Mouse (Mus musculus) MEL (cell line): ENCODE data around the gene Mgat5. TPM values are rescaled to one million over a fixed set of nuclear protein-coding genes. Genes with fewer than 3 reads are reported as not detected.

Source experiments
- DNase-seq: peaks from one replicate; pipeline ENCODE4 v3.0.0; 2011; ENCODE audit warnings: low read depth, low spot score
- H3K27ac ChIP-seq: 2 replicates; pipeline ENCODE4 v1.5.1; 2012; ENCODE audit warnings: low read depth, mild to moderate bottlenecking, control low read depth, low read length, moderate library complexity; ENCODE audit not compliant: control insufficient read depth
- H3K27me3 ChIP-seq, 2 experiments: fragments of 150-350 bp in 1 of 2; sonication (generic) in 1 of 2; 2 replicates each; pipeline ENCODE4 v1.6.1; 2012; ENCODE audit warnings: low read length in 2 of 2, mild to moderate bottlenecking in 2 of 2, improper control_type of control experiment in 1 of 2, moderate library complexity in 1 of 2; ENCODE audit not compliant: insufficient read depth in 2 of 2, control insufficient read depth in 1 of 2
- H3K36me3 ChIP-seq, 2 experiments: 2 replicates each; pipeline ENCODE4 v1.6.1; 2012 to 2014; ENCODE audit warnings: low read length in 2 of 2, improper control_type of control experiment in 1 of 2, inconsistent platforms in 1 of 2, mild to moderate bottlenecking in 1 of 2; ENCODE audit not compliant: insufficient read depth in 2 of 2, control insufficient read depth in 1 of 2
- H3K4me1 ChIP-seq, 2 experiments: fragments of 150-350 bp in 1 of 2; sonication (generic) in 1 of 2; 2 replicates each; pipeline ENCODE4 v1.6.1; 2012; ENCODE audit warnings: low read length in 2 of 2, improper control_type of control experiment in 1 of 2, mild to moderate bottlenecking in 1 of 2; ENCODE audit not compliant: insufficient read depth in 2 of 2, control insufficient read depth in 1 of 2
- H3K4me3 ChIP-seq, 2 experiments: fragments of 150-350 bp in 1 of 2; sonication (generic) in 1 of 2; 2 replicates each; pipeline ENCODE4 v1.5.1; 2012; ENCODE audit warnings: low read depth in 2 of 2, low read length in 2 of 2, mild to moderate bottlenecking in 2 of 2, moderate library complexity in 2 of 2, control low read depth in 1 of 2, improper control_type of control experiment in 1 of 2; ENCODE audit not compliant: control insufficient read depth in 1 of 2, insufficient read depth in 1 of 2
- H3K79me2 ChIP-seq: 2 replicates; pipeline ENCODE4 v1.6.1; 2012; ENCODE audit warnings: mild to moderate bottlenecking, low read length, moderate library complexity; ENCODE audit not compliant: control insufficient read depth, poor library complexity, insufficient read depth
- H3K9ac ChIP-seq: 2 replicates; pipeline ENCODE4 v1.6.1; 2012; ENCODE audit warnings: low read depth, mild to moderate bottlenecking, control low read depth, low read length, moderate library complexity; ENCODE audit not compliant: control insufficient read depth, poor library complexity, severe bottlenecking
- H3K9me3 ChIP-seq: fragments of 150-350 bp; sonication (generic); replicated peaks from 2 replicates; pipeline ENCODE4 v1.6.1; 2012; ENCODE audit warnings: mild to moderate bottlenecking, low read length, improper control_type of control experiment, moderate library complexity; ENCODE audit not compliant: insufficient read depth
- BHLHE40 ChIP-seq: IDR thresholded peaks from 2 replicates; pipeline ENCODE4 v1.6.1; 2012; ENCODE audit warnings: low read depth, mild to moderate bottlenecking, inconsistent platforms, low read length, improper control_type of control experiment, borderline replicate concordance
- CHD2 ChIP-seq: IDR thresholded peaks from 2 replicates; pipeline ENCODE4 v1.6.1; 2011; ENCODE audit warnings: low read length, improper control_type of control experiment
- CTCF ChIP-seq, 3 experiments: IDR thresholded peaks in 2 of 3; conservative IDR thresholded peaks in 1 of 3; 2 replicates each; pipeline ENCODE4 v1.5.1; 2011 to 2012; ENCODE audit warnings: low read length in 3 of 3, low read depth in 2 of 3, mild to moderate bottlenecking in 2 of 3, improper control_type of control experiment in 1 of 3, inconsistent platforms in 1 of 3, mixed read lengths in 1 of 3, moderate library complexity in 1 of 3; ENCODE audit not compliant: control insufficient read depth in 1 of 3, insufficient read depth in 1 of 3, poor library complexity in 1 of 3, severe bottlenecking in 1 of 3
- E2F4 ChIP-seq: IDR thresholded peaks from 2 replicates; pipeline ENCODE4 v1.6.1; 2011; ENCODE audit warnings: low read depth, low read length, improper control_type of control experiment, borderline replicate concordance
- ELF1 ChIP-seq: IDR thresholded peaks from 2 replicates; pipeline ENCODE4 v1.6.1; 2014; ENCODE audit warnings: low read depth, mild to moderate bottlenecking, inconsistent platforms, low read length, improper control_type of control experiment, moderate library complexity
- EP300 ChIP-seq, 2 experiments: IDR thresholded peaks; 2 replicates each; pipeline ENCODE4 v1.6.1; 2011; ENCODE audit warnings: improper control_type of control experiment in 2 of 2, low read length in 2 of 2, low read depth in 1 of 2, mild to moderate bottlenecking in 1 of 2
- ETS1 ChIP-seq: IDR thresholded peaks from 2 replicates; pipeline ENCODE4 v1.6.1; 2012; ENCODE audit warnings: low read depth, mild to moderate bottlenecking, inconsistent platforms, low read length, improper control_type of control experiment, moderate library complexity
- GATA1 ChIP-seq: IDR thresholded peaks from 2 replicates; pipeline ENCODE4 v1.6.1; 2011; ENCODE audit warnings: low read depth, low read length, improper control_type of control experiment
- HCFC1 ChIP-seq: IDR thresholded peaks from 2 replicates; pipeline ENCODE4 v1.6.1; 2012; ENCODE audit warnings: low read depth, mild to moderate bottlenecking, inconsistent platforms, low read length, improper control_type of control experiment, moderate library complexity
- JUND ChIP-seq: IDR thresholded peaks from 2 replicates; pipeline ENCODE4 v1.6.1; 2011; ENCODE audit warnings: low read depth, mild to moderate bottlenecking, improper control_type of control experiment, low read length
- MAFK ChIP-seq: IDR thresholded peaks from 2 replicates; pipeline ENCODE4 v1.6.1; 2011; ENCODE audit warnings: low read depth, mild to moderate bottlenecking, low read length, improper control_type of control experiment, borderline replicate concordance
- MEF2A ChIP-seq: IDR thresholded peaks from 2 replicates; pipeline ENCODE4 v1.6.1; 2014; ENCODE audit warnings: low read depth, mild to moderate bottlenecking, inconsistent platforms, low read length, improper control_type of control experiment; ENCODE audit not compliant: poor library complexity, insufficient replicate concordance, severe bottlenecking; ENCODE audit errors: extremely low read depth
- NELFE ChIP-seq: IDR thresholded peaks from 2 replicates; pipeline ENCODE4 v1.6.1; 2011; ENCODE audit warnings: low read depth, low read length, improper control_type of control experiment
- NRF1 ChIP-seq: IDR thresholded peaks from 2 replicates; pipeline ENCODE4 v1.6.1; 2014; ENCODE audit warnings: low read depth, mild to moderate bottlenecking, inconsistent platforms, low read length, improper control_type of control experiment, moderate library complexity; ENCODE audit not compliant: poor library complexity, insufficient read depth, severe bottlenecking
- POLR2A ChIP-seq, 2 experiments: IDR thresholded peaks; 2 replicates each; pipeline ENCODE4 v1.6.1; 2011 to 2012; ENCODE audit warnings: low read length in 2 of 2, mild to moderate bottlenecking in 2 of 2, control low read depth in 1 of 2, improper control_type of control experiment in 1 of 2, low read depth in 1 of 2, moderate library complexity in 1 of 2; ENCODE audit not compliant: control insufficient read depth in 1 of 2, insufficient read depth in 1 of 2, poor library complexity in 1 of 2
- POLR2AphosphoS2 ChIP-seq: IDR thresholded peaks from 2 replicates; pipeline ENCODE4 v1.6.1; 2011; ENCODE audit warnings: low read length, improper control_type of control experiment
- POLR2AphosphoS5 ChIP-seq: IDR thresholded peaks from 2 replicates; pipeline ENCODE4 v1.6.1; 2012; ENCODE audit warnings: low read depth, borderline replicate concordance, mild to moderate bottlenecking, inconsistent platforms, low read length, moderate library complexity, mixed read lengths
- RAD21 ChIP-seq: IDR thresholded peaks from 2 replicates; pipeline ENCODE4 v1.6.1; 2011; ENCODE audit warnings: mild to moderate bottlenecking, low read depth, low read length, improper control_type of control experiment
- RCOR1 ChIP-seq: IDR thresholded peaks from 2 replicates; pipeline ENCODE4 v1.6.1; 2012; ENCODE audit warnings: low read depth, mild to moderate bottlenecking, inconsistent platforms, low read length, improper control_type of control experiment
- SIN3A ChIP-seq: IDR thresholded peaks from 2 replicates; pipeline ENCODE4 v1.6.1; 2012; ENCODE audit warnings: low read length, improper control_type of control experiment, inconsistent platforms
- SMC3 ChIP-seq: IDR thresholded peaks from 2 replicates; pipeline ENCODE4 v1.6.1; 2011; ENCODE audit warnings: low read depth, low read length, improper control_type of control experiment
- TCF12 ChIP-seq: IDR thresholded peaks from 2 replicates; pipeline ENCODE4 v1.6.1; 2014; ENCODE audit warnings: low read depth, mild to moderate bottlenecking, inconsistent platforms, low read length, improper control_type of control experiment, moderate library complexity
- UBTF ChIP-seq: IDR thresholded peaks from 2 replicates; pipeline ENCODE4 v1.6.1; 2012; ENCODE audit warnings: low read depth, mild to moderate bottlenecking, inconsistent platforms, low read length, improper control_type of control experiment, moderate library complexity, borderline replicate concordance; ENCODE audit not compliant: insufficient read depth
- USF1 ChIP-seq: IDR thresholded peaks from 2 replicates; pipeline ENCODE4 v1.6.1; 2014; ENCODE audit warnings: low read depth, mild to moderate bottlenecking, inconsistent platforms, low read length, improper control_type of control experiment, moderate library complexity
- USF2 ChIP-seq, 2 experiments: IDR thresholded peaks; 2 replicates each; pipeline ENCODE4 v1.6.1; 2011 to 2012; ENCODE audit warnings: improper control_type of control experiment in 2 of 2, low read length in 2 of 2, borderline replicate concordance in 1 of 2, inconsistent platforms in 1 of 2, low read depth in 1 of 2, mild to moderate bottlenecking in 1 of 2; ENCODE audit not compliant: insufficient read depth in 1 of 2
- ZKSCAN1 ChIP-seq: IDR thresholded peaks from 2 replicates; pipeline ENCODE4 v1.6.1; 2012; ENCODE audit warnings: low read depth, mild to moderate bottlenecking, inconsistent platforms, low read length, improper control_type of control experiment, moderate library complexity
- ZMIZ1 ChIP-seq: IDR thresholded peaks from 2 replicates; pipeline ENCODE4 v1.6.1; 2012; ENCODE audit warnings: low read depth, mild to moderate bottlenecking, inconsistent platforms, low read length, improper control_type of control experiment, moderate library complexity
- ZNF384 ChIP-seq: IDR thresholded peaks from 2 replicates; pipeline ENCODE4 v1.6.1; 2012; ENCODE audit warnings: low read depth, mild to moderate bottlenecking, inconsistent platforms, low read length, improper control_type of control experiment
- polyA plus RNA-seq, 2 experiments: library from polyadenylated mRNA; stranded (reverse) in 1 of 2; unstranded in 1 of 2; fragments of >175 nt in 1 of 2; fragments of >200 nt in 1 of 2; gene quantifications; 2 replicates each; pipeline versions ENCODE4 v1.2.1 to v1.2.4; 2012; ENCODE audit warnings: low replicate concordance in 2 of 2, low read depth in 1 of 2; ENCODE audit not compliant: insufficient read length in 2 of 2, insufficient read depth in 1 of 2, missing spikeins in 1 of 2
- total RNA-seq: library from RNA; depleted of rRNA; stranded (reverse); fragments of 300-350 nt; gene quantifications from 2 replicates; pipeline ENCODE4 v1.2.3, GENCODE M21; 2012

Gene Mgat5
- total and polyA plus RNA-seq, 3 experiments, result 6.9 to 9.5 TPM; not detected in 1

GRCm38 (mm10) chr1:127307361-127307760, 102.5 kb downstream of the Mgat5 start:
- Histone ChIP-seq H3K4me1 (peaks cover 73 to 82% of the 10 kb centered on the region in 2 experiments), H3K9ac (no peak overlapping the region; the same call in 1 of the 2 replicates), H3K27me3 (no peaks in the 10 kb centered on the region), H3K4me3 (no peak overlapping the region), H3K9me3 (no peaks in the 10 kb centered on the region), H3K36me3 (peaks cover 2 to 79% of the 10 kb centered on the region in 2 experiments)
- no peak for DNase-seq
- TF ChIP-seq USF1 (no peak), POLR2AphosphoS2 (no peak), POLR2A (IDR thresholded peaks at IDR 0.05; ENCODE audit: control insufficient read depth in 1 of 2, insufficient read depth in 1 of 2, low read depth in 1 of 2, low read length in 2 of 2, poor library complexity in 1 of 2) (no peak), E2F4 (no peak), MAFK (no peak), SIN3A (no peak), HCFC1 (no peak), BHLHE40 (no peak), UBTF (no peak), NRF1 (no peak), ZMIZ1 (no peak), ELF1 (no peak), CTCF (IDR thresholded peaks at IDR 0.05 in 2 of 3, conservative IDR thresholded peaks at IDR 0.05 in 1 of 3; ENCODE audit: control insufficient read depth in 1 of 3, insufficient read depth in 1 of 3, low read depth in 2 of 3, low read length in 3 of 3, poor library complexity in 1 of 3, severe bottlenecking in 1 of 3) (no peak), GATA1 (no peak), RAD21 (no peak)
- TF ChIP-seq, all 39 proteins: peak for 0
- peaks cover 14% of the 10 kb centered on the region for H3K79me2 ChIP-seq
- peak overlapping the region; percentile 2; the same call in 1 of the 2 replicates for H3K27ac ChIP-seq

DNA sequence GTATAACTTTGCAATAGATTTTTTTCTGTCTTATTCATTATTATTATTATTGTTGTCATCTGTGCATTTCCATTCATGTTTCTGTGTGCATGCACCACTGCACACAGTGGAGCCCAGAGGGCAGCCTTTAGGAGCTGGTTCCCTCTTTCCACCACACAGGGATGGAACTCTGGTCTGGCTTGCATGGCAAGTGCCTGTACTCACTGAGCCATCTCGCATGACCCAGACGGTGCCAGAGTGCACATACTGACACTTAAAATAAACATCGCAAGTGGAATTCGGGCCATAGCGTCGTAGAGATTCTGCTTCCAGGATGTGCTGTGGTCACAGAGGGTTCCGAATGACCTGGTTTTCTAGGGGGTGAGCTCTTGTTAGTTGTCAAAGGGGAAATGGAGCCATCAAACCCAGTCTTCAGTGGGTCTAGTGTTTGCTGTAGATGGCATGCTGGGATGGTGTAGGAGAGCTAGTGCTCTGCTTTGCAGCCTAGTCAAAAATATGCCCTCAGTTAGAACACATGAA, 103.5 kb downstream of the Mgat5 start:
- no peaks in the 10 kb centered on the region for H3K27me3 ChIP-seq
- H3K79me2 ChIP-seq, result peaks cover 11% of the 10 kb centered on the region; the same call in 1 of the 2 replicates
- no peak for DNase-seq
- H3K9me3 ChIP-seq, result no peaks in the 10 kb centered on the region
- H3K36me3 ChIP-seq, result peaks cover 2 to 72% of the 10 kb centered on the region in 2 experiments
- TF ChIP-seq E2F4 (no peak), ZNF384 (no peak), EP300 (IDR thresholded peaks at IDR 0.05; ENCODE audit: low read depth in 1 of 2, low read length in 2 of 2) (no peak), ZKSCAN1 (no peak), POLR2AphosphoS5 (no peak), TCF12 (no peak), NRF1 (no peak), USF1 (no peak), SMC3 (no peak), NELFE (no peak), RCOR1 (no peak), CHD2 (no peak), JUND (no peak), USF2 (IDR thresholded peaks at IDR 0.05; ENCODE audit: borderline replicate concordance in 1 of 2, insufficient read depth in 1 of 2, low read depth in 1 of 2, low read length in 2 of 2) (no peak), MEF2A (no peak), CTCF (IDR thresholded peaks at IDR 0.05 in 2 of 3, conservative IDR thresholded peaks at IDR 0.05 in 1 of 3; ENCODE audit: control insufficient read depth in 1 of 3, insufficient read depth in 1 of 3, low read depth in 2 of 3, low read length in 3 of 3, poor library complexity in 1 of 3, severe bottlenecking in 1 of 3) (no peak), ETS1 (no peak), ZMIZ1 (no peak)
- peak overlapping the region; percentile 91 for H3K27ac ChIP-seq
- no peak overlapping the region for H3K4me3 ChIP-seq
- peaks cover 69 to 80% of the 10 kb centered on the region in 2 experiments for H3K4me1 ChIP-seq
- peak overlapping the region; percentile 33; the same call in 1 of the 2 replicates for H3K9ac ChIP-seq
